Mouse (Mus musculus) adipose tissue, adult 10 weeks (tissue): ENCODE data around the gene Fndc5. TPM values are rescaled to one million over a fixed set of nuclear protein-coding genes. Genes with fewer than 3 reads are reported as not detected.

Source experiments
- polyA plus RNA-seq: library from polyadenylated mRNA; stranded (reverse); fragments of 350-450 nt; fragmentation: Illumina TruSeq; extraction: RNeasy Lipid Tissue Mini Kit (QIAGEN cat#74804); gene quantifications from one replicate; pipeline ENCODE4 v1.2.3, GENCODE M21; 2014; ENCODE audit warnings: low read depth, low replicate concordance

Gene Fndc5
- polyA plus RNA-seq, result 2.8 TPM

GRCm38 (mm10) chr4:129136579-129137391 is at the start of gene Fndc5:
Gene Fndc5, plus strand, starts transcription at chr4:129136999.

GRCm38 (mm10) chr4:129105356-129105755 is 31.4 kb upstream of the Fndc5 start, which contains the start of gene Tmem54:
Gene Tmem54, plus strand, starts transcription at chr4:129105548.

GRCm38 (mm10) chr4:129121569-129122086 is 15.2 kb upstream of the Fndc5 start, which contains the start of gene Hpca:
Gene Hpca, minus strand, starts transcription at chr4:129122036.

GRCm38 (mm10) chr4:129189542-129190519 is 53.0 kb downstream of the Fndc5 start, which contains the start of the genes S100pbp and Yars:
Gene S100pbp, minus strand, starts transcription at chr4:129189727.
Gene Yars, plus strand, starts transcription at chr4:129189760.

Other genes with a start within 250 kb of the Fndc5 start
- 23.1 TPM for gene Azin2, start 174.6 kb upstream of the Fndc5 start, polyA plus RNA-seq
- gene Ak2, start 145.0 kb upstream of the Fndc5 start, polyA plus RNA-seq, result 118 TPM
- 34.1 TPM for gene Rnf19b, start 78.7 kb upstream of the Fndc5 start, polyA plus RNA-seq
- 1.5 TPM for gene Tmem54, start 31.5 kb upstream of the Fndc5 start, polyA plus RNA-seq
- 3.5 TPM for gene Hpca, start 15.0 kb upstream of the Fndc5 start, polyA plus RNA-seq
- gene S100pbp, start 52.7 kb downstream of the Fndc5 start, polyA plus RNA-seq, result 24.2 TPM
- gene Yars, start 52.8 kb downstream of the Fndc5 start, polyA plus RNA-seq, result 31.8 TPM
- 19.0 TPM for gene C77080, start 124.4 kb downstream of the Fndc5 start, polyA plus RNA-seq
- 2.4 TPM for gene Sync, start 150.6 kb downstream of the Fndc5 start, polyA plus RNA-seq
- 58.2 TPM for gene Rbbp4, start 198.4 kb downstream of the Fndc5 start, polyA plus RNA-seq
- 75.2 TPM for gene Zbtb8os, start 198.7 kb downstream of the Fndc5 start, polyA plus RNA-seq
- 11.8 TPM for gene Zbtb8a, start 241.1 kb downstream of the Fndc5 start, polyA plus RNA-seq